Mouse (Mus musculus) erythroblast, embryonic 14.5 days (primary cell): ENCODE measurements around the gene Gm128. TPM values are rescaled to one million over a fixed set of nuclear protein-coding genes. Genes with fewer than 3 reads are reported as not detected.

Experiments
- H3K27me3 ChIP-seq: 2 replicates; pipeline ENCODE4 v1.6.1; 2012; ENCODE audit warnings: inconsistent platforms; ENCODE audit not compliant: control insufficient read depth
- H3K36me3 ChIP-seq: 2 replicates; pipeline ENCODE4 v1.6.1; 2012; ENCODE audit warnings: mild to moderate bottlenecking, inconsistent platforms; ENCODE audit not compliant: control insufficient read depth
- H3K4me1 ChIP-seq: 2 replicates; pipeline ENCODE4 v1.6.1; 2012; ENCODE audit warnings: inconsistent platforms; ENCODE audit not compliant: control insufficient read depth
- H3K4me3 ChIP-seq: replicated peaks from 2 replicates; pipeline ENCODE3; 2012; ENCODE audit warnings: moderate library complexity, mild to moderate bottlenecking, inconsistent platforms
- H3K9me3 ChIP-seq: 2 replicates; pipeline ENCODE4 v1.6.1; 2012; ENCODE audit warnings: low read length, inconsistent platforms, mixed read lengths; ENCODE audit not compliant: control insufficient read depth
- GATA1 ChIP-seq: IDR thresholded peaks from 2 replicates; pipeline ENCODE4 v1.6.1; 2012; ENCODE audit warnings: low read length, inconsistent platforms, mixed read lengths
- TAL1 ChIP-seq: IDR thresholded peaks from 3 replicates; pipeline ENCODE4 v1.6.1; 2012; ENCODE audit warnings: low read length, inconsistent platforms, mixed read lengths
- polyA plus RNA-seq: library from polyadenylated mRNA; stranded (reverse); fragments of >175 nt; gene quantifications from 2 replicates; pipeline ENCODE4 v1.2.3, GENCODE M21; 2012

Gm128 gene
- polyA plus RNA-seq, 1 experiment = not detected

GRCm38 (mm10) chr3:95274453-95274852 lies 33.1 kb upstream of the Gm128 start:
- Histone ChIP-seq H3K4me1 (peaks cover 42% of the 10 kb centered on the region), H3K9me3 (no peaks in the 10 kb centered on the region), H3K27me3 (no peaks in the 10 kb centered on the region), H3K4me3 (no peak overlapping the region), H3K36me3 (peaks cover 20% of the 10 kb centered on the region)
- TF ChIP-seq TAL1 (no peak), GATA1 (no peak)

- no peaks in the 10 kb centered on the region for H3K27me3 ChIP-seq
- TF ChIP-seq GATA1 = no peak
- TF ChIP-seq TAL1 = no peak
- H3K4me1 ChIP-seq = peaks cover 33% of the 10 kb centered on the region
Observed at GRCm38 (mm10) chr3:95273471-95273870, 32.1 kb upstream of the Gm128 start.

GRCm38 (mm10) chr3:95270766-95271364 lies 29.5 kb upstream of the Gm128 start:
- TF ChIP-seq GATA1 = no peak
- no peak for TF ChIP-seq TAL1
- Histone ChIP-seq H3K4me1 (peaks cover 15% of the 10 kb centered on the region), H3K9me3 (peaks cover 3% of the 10 kb centered on the region), H3K36me3 (peaks cover 46% of the 10 kb centered on the region), H3K27me3 (no peaks in the 10 kb centered on the region), H3K4me3 (no peak overlapping the region)

More at GRCm38 (mm10) chr3:95273471-95273870, 32.1 kb upstream of the Gm128 start:
- Histone ChIP-seq H3K36me3 (peaks cover 25% of the 10 kb centered on the region), H3K4me3 (no peak overlapping the region), H3K9me3 (no peaks in the 10 kb centered on the region)

GRCm38 (mm10) chr3:95269789-95270188 lies 28.4 kb upstream of the Gm128 start:
- Histone ChIP-seq H3K36me3 (peaks cover 50% of the 10 kb centered on the region), H3K4me3 (no peak overlapping the region), H3K9me3 (peaks cover 3% of the 10 kb centered on the region), H3K4me1 (peaks cover 5% of the 10 kb centered on the region), H3K27me3 (no peaks in the 10 kb centered on the region)
- TF ChIP-seq TAL1 (no peak), GATA1 (no peak)

GRCm38 (mm10) chr3:95267855-95268254 lies 26.5 kb upstream of the Gm128 start:
- H3K4me3 ChIP-seq = no peak overlapping the region
- peaks cover 5% of the 10 kb centered on the region; the same call in 1 of the 2 replicates for H3K4me1 ChIP-seq
- H3K9me3 ChIP-seq = peaks cover 3% of the 10 kb centered on the region
- H3K27me3 ChIP-seq = no peaks in the 10 kb centered on the region
- no peak for TF ChIP-seq TAL1
- TF ChIP-seq GATA1 = no peak
- H3K36me3 ChIP-seq = peaks cover 58% of the 10 kb centered on the region

- peaks cover 69% of the 10 kb centered on the region for H3K36me3 ChIP-seq
- no peak overlapping the region for H3K4me3 ChIP-seq
- peaks cover 5% of the 10 kb centered on the region; the same call in 1 of the 2 replicates for H3K4me1 ChIP-seq
- TF ChIP-seq GATA1 (no peak), TAL1 (no peak)
- H3K9me3 ChIP-seq = peaks cover 3% of the 10 kb centered on the region
- H3K27me3 ChIP-seq = no peaks in the 10 kb centered on the region
Observed at GRCm38 (mm10) chr3:95266052-95266451, 24.7 kb upstream of the Gm128 start.

- Histone ChIP-seq H3K4me3 (no peak overlapping the region), H3K4me1 (peaks cover 5% of the 10 kb centered on the region; the same call in 1 of the 2 replicates), H3K36me3 (peaks cover 74% of the 10 kb centered on the region), H3K27me3 (no peaks in the 10 kb centered on the region), H3K9me3 (peaks cover 3% of the 10 kb centered on the region)
- TF ChIP-seq TAL1 = no peak
- TF ChIP-seq GATA1 = no peak
Observed at GRCm38 (mm10) chr3:95264724-95265123, 23.3 kb upstream of the Gm128 start.

- peaks cover 69% of the 10 kb centered on the region for H3K36me3 ChIP-seq
- H3K4me3 ChIP-seq = no peak overlapping the region
- no peak for TF ChIP-seq GATA1
- no peak for TF ChIP-seq TAL1
- peaks cover 5% of the 10 kb centered on the region; the same call in 1 of the 2 replicates for H3K4me1 ChIP-seq
- H3K27me3 ChIP-seq = no peaks in the 10 kb centered on the region
- peaks cover 3% of the 10 kb centered on the region for H3K9me3 ChIP-seq
Observed at GRCm38 (mm10) chr3:95263089-95263739, 21.8 kb upstream of the Gm128 start.

- Histone ChIP-seq H3K9me3 (peaks cover 3% of the 10 kb centered on the region), H3K36me3 (peaks cover 67% of the 10 kb centered on the region), H3K27me3 (no peaks in the 10 kb centered on the region), H3K4me3 (no peak overlapping the region), H3K4me1 (peaks cover 5% of the 10 kb centered on the region; the same call in 1 of the 2 replicates)
- TF ChIP-seq TAL1 = no peak
- TF ChIP-seq GATA1 = no peak
Observed at GRCm38 (mm10) chr3:95261975-95262374, 20.6 kb upstream of the Gm128 start.

GRCm38 (mm10) chr3:95256931-95257330 lies 15.5 kb upstream of the Gm128 start:
- Histone ChIP-seq H3K9me3 (no peaks in the 10 kb centered on the region), H3K4me3 (no peak overlapping the region), H3K36me3 (peaks cover 64% of the 10 kb centered on the region), H3K27me3 (no peaks in the 10 kb centered on the region), H3K4me1 (no peaks in the 10 kb centered on the region)
- TF ChIP-seq GATA1 = no peak
- TF ChIP-seq TAL1 = no peak
